Mouse (Mus musculus): ENCODE measurements around the gene Camta1.

Gene Camta1

DNA sequence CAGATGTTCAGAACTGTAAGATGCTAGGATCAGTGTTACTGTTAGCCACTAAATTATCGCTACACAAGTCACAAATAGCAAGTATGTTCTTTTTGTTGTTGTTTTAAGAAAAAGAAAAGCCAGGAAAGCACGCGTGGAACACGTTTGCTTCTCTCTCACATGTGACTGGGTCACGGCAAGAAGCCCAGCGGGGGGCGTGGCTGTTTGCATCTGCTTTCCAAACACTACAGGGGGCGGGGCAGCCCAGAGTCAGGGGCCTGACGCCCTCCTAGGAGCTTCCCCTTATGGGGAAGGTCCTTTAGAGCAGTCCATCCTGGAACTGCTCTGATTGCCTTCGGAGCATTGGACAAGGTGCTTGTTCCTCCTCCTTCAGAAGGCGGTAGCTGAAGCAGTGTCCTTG, 524.1 kb downstream of the Camta1 start:
- TF ChIP-seq GATA4 (IDR thresholded peaks at IDR 0.05; ENCODE audit: insufficient replicate concordance, low read length): no peak

DNA sequence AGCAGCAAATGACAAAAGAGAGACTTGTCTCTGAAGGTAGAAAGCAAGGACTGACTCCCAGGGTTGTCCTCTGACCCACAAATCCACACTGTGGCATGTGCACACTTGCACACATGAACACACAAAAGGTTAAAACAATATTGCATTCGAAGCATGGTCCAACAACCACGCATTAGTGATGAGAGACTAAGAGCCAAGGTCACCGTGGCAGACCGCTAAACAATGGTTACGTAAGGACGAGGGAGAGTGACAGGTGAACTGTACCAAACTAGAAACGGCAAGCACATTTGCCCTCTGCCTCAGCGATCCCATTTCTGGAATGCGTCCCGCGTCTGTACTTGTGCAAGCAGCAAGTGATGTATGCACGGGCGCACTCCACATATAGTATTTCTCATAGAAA, 525.3 kb downstream of the Camta1 start:
- TF ChIP-seq GATA4 (IDR thresholded peaks at IDR 0.05; ENCODE audit: insufficient replicate concordance, low read length): no peak

DNA sequence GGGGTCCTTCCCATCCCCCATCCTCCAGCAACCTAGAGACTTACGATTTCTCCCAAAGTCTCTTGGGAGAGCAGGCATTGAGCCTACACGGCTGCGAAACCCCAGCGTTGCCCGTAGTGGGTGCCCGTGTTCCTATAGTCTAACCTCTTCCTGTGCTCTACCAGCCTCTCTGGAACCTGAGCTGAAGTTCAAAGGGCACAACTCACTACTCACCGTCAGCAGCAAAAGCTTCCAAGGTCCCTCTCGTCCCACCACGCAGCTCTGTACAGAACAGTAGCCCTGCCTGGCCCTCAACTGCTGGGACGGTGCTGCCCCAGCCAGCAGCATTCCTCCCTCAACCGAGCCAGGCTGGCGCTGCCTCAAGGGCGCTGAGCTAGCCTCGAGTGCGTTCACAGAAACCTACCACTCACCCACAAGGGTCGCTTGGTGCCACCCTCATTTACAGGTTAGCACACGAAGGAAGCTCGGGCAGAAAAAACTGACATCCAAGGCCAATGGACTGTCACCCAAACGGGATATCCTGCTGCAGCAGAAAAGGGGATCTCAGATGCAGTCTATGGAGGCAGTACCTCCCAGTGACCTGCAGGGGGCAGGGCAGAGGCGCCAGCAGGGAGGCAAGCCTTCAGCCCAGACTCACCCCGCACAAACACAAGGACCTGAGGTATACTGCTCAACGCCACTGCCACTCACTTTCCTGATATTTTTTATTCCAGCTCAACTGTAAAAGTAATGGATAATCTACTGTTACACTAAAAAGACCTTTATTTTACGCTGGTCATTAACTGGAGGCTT, 526.5 kb downstream of the Camta1 start:
- no peak for TF ChIP-seq GATA4 (IDR thresholded peaks at IDR 0.05; ENCODE audit: insufficient replicate concordance, low read length)

DNA sequence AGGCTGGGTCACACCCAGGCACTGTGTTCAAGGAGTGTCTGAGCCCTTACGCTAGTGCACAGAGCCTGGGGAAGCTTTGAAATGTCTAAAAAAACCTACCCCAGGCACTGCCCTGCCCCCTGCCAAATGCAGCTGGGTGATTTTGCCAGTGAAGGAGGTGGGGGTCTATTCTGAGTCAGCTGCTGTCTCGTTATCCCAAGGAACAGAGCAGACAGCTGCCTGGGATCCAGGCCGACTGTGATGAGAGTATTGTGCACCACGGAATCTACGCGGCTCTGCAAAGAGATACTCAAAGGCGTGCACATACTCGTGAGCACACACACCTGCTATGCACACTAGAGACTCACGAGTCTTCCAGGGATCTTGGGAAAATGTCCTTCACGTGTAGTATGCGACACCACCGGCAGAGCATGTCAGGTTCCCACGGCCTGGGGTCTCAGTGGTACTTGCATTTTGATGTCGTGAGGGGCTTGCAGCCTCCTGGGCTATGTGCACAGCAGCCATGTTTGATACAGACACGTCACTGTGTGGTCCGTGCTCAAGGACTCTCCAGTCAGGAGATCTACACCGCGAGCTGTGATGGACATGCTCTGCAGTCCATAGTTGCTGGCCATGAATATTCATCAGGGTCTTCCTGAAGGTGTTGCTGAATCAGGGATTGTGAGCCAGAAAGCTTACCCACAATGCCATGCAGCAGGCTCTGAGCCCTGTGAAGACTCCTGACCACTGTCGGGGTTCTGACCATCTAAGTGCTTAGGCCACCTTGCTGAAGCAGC, 529.4 kb downstream of the Camta1 start:
- TF ChIP-seq GATA4 (IDR thresholded peaks at IDR 0.05; ENCODE audit: insufficient replicate concordance, low read length): no peak

DNA sequence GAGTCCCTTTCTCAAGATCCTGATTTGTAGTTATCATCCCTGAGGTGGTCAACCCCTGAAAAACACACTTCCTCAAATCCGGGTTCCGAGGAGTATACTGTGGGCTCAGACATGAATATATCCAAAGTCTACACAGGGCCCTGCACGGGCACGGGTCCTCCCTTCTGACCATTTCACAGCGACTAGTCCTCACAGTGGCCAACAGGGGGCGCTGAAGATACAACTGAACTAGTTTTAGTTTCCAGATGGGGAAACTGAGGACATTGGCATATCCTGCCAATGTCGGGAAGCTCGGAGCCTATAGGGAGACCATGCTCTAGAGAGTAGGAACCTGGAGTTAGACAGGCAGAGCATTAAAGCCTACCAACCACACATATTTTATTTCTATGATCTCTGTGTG, 530.7 kb downstream of the Camta1 start:
- TF ChIP-seq GATA4 (IDR thresholded peaks at IDR 0.05; ENCODE audit: insufficient replicate concordance, low read length): no peak

DNA sequence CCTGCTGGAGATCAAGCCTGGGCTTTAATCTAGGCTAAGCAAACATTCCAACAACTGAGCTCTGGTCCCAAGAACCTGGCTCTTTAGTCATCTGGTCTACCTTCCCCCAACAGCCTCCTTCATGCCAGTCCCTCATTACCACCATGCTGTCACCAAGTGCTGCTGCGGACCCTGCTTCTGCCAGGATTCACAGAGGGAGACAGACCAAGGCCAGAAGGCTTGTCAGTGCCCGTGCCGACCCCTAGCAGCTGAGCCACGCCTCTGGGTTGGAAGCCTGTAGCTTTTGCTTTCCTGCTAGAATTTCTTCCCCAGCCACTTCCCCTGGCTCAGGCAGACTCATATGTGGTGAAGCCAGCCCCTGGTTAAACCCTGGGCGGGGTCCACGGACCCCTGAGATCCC, 533.6 kb downstream of the Camta1 start:
- TF ChIP-seq GATA4 (IDR thresholded peaks at IDR 0.05; ENCODE audit: insufficient replicate concordance, low read length): no peak

DNA sequence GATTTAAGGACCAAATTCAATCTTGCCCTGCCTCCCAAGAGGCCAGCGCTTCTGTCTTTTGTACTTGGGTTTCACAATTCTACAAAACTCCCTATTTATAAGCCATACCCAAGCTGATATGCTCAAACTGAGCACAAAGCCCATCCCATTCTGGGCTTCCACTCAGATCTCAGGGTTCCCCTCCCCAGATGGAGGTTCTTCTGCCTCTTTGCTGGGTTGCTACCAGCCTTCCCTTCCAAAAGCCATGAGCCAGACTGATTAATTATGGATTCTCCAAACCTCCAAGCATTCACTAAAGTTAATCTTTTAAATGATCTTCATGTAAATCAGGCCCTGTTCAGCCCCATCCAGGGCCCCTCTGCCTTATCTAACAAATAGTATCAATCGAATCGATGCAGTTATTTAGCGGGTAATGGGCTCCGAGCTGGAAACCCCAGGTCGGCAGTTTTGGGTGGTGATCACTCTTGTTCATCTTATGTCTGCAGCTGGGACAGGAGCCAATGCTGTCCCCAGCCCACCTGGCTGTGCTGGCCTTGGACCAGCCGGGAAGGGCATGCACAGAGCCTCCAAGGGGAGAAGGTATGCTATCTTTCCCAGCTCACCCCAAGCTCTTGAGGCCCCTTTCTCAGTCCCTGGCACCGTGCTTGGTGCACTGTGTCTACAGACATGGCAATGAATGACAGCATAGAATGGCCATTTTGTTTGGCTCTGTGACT, 534.5 kb downstream of the Camta1 start:
- TF ChIP-seq GATA4 (IDR thresholded peaks at IDR 0.05; ENCODE audit: insufficient replicate concordance, low read length): no peak

DNA sequence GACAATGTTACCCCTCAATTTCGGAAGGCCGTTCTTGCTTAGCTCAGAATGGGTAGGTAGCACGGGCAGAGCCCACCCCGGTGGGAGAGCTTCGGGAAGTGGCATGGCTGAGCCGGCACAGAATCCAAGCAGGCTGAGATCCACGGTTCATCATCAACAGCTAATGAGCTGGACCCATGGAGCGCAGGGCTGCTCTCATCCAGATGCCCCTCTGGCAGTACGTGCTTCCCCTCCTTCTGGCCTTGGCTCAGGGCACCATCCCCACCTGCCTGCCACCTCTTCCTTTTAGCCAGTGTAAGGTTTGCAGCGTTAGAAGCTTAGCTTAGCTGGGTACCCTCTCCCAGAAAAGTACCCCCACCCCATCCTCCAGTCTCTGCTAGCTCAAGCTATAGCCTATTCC, 545.2 kb downstream of the Camta1 start:
- TF ChIP-seq GATA4 (IDR thresholded peaks at IDR 0.05; ENCODE audit: insufficient replicate concordance, low read length): no peak

DNA sequence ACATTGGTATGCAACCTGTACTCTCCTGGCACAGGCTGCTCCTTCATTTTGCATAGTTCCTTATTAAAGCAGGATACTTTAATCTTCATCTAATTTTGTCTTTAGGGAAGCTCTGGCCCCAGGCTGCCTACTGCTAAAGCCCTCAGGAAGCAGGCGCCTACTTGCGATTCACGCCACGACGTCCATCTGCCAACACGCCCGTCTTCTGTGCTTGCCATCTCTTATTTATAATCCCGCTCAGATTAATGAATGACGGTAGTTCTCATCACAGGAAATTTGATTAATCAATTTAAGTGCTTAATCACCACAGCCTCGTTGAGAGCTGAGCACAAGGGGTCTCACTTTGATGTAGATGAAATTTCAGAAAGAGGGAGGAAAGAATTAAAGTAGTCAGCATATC, 546.0 kb downstream of the Camta1 start:
- TF ChIP-seq GATA4 (IDR thresholded peaks at IDR 0.05; ENCODE audit: insufficient replicate concordance, low read length): no peak

DNA sequence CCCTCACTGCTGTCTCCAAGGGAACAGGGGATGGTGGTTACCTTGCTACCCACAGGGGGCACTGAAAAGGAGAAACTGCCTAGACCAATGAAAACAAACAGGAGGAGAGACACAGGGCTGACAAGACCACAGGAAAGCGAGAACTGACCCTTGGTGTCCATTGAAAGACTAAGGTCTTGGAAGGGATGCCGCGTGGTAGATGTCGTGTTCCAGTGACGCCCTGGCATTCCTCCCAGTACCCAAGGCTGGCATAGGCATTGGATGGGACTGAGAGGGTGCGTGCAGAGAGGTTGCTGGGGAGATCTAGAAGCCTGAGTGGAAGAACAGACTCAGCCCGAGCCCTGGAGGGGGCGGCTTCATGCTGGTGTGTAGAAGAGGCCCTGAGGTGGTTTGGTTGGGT, 550.9 kb downstream of the Camta1 start:
- TF ChIP-seq GATA4 (IDR thresholded peaks at IDR 0.05; ENCODE audit: insufficient replicate concordance, low read length): no peak

DNA sequence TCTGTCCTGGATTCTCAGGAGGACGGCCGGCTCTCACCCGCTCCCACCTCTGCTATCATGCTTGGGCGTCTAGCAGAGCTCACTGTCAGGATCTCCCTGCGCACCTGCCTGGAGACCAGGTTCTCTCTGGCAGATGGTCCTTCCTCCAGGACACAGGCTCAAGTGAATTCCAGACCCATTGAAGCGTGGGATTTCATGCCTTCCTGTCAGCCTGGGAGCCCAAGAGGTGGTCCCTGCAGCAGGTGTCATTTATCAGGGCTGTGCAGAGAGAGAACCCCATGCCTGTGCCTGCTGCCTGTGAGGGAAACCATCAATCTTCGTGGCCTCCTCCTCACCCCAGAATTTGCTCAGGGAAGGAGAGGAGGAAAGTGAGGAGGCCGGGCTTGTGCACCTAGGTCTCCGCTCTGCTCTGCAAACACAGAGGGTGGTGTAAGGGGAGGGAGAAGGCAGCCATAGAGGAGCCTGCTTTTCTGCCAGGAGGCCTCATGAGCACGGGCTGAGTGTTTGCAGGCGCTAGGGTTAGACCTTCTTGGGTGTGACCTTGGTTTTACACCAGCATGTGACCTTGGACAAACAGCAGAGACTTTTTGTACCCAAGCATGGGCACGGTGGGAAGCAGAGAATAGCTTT, 551.5 kb downstream of the Camta1 start:
- no peak for TF ChIP-seq GATA4 (IDR thresholded peaks at IDR 0.05; ENCODE audit: insufficient replicate concordance, low read length)

DNA sequence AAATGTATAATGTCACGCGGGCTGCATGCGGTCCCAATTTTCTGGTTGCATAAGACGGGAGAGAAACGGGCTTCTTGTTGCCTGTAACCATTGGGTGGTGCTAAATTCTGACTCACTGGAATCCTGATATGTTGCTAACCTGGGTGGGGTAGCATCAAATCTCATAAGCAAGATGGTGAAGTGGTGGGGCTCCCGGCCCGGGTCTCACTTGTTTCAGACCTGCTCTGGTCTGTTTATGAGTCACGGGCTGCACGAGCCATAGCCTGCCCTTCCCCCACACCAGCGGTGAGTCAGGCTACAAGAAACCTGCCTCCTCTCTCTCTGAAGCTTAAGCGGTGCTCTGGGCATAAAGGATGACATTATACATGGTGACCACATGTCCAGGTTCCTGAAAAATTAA, 554.8 kb downstream of the Camta1 start:
- no peak for TF ChIP-seq GATA4 (IDR thresholded peaks at IDR 0.05; ENCODE audit: insufficient replicate concordance, low read length)

DNA sequence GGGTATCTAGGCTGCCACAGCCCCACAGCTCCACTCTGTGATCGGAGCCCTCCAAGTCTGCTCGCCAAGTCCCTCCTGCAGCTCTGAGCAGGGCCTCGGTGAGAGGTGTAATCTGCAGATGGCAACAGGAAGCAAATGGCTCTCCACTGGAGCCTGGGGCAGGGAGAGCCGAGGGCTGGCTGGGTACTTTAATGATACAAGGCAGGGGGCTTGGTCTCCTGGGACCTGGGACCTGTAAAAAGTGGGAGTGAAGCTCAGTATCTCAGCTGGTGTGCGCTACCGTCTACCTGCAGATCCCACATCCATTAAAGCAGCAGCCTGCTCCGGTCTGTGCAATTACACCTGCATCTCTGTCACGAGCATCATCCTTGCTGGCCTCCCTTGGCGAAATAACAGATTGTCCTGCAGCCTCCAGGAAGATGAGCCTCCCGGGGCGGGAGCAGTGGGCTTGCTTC, 555.3 kb downstream of the Camta1 start:
- no peak for TF ChIP-seq GATA4 (IDR thresholded peaks at IDR 0.05; ENCODE audit: insufficient replicate concordance, low read length)

DNA sequence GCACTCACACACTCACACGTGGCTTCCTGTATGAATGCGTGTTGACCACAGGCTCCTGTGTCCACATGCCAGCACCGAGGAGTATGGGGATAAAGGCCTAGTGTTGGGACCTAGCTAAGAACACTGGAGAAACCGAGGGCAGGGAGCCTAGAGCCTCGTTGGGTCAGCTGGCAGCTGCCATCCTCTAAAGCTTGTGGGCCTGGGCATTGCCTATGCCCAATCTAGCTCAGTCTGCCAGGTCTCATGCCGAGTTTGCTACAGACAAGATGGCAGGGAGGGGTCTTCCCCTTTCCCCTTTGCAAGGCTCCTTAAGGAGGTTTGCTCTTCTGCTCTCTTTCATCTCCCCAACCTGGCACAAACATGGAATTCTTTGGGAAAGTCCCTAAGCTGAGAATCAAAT, 555.9 kb downstream of the Camta1 start:
- TF ChIP-seq GATA4 (IDR thresholded peaks at IDR 0.05; ENCODE audit: insufficient replicate concordance, low read length): no peak

DNA sequence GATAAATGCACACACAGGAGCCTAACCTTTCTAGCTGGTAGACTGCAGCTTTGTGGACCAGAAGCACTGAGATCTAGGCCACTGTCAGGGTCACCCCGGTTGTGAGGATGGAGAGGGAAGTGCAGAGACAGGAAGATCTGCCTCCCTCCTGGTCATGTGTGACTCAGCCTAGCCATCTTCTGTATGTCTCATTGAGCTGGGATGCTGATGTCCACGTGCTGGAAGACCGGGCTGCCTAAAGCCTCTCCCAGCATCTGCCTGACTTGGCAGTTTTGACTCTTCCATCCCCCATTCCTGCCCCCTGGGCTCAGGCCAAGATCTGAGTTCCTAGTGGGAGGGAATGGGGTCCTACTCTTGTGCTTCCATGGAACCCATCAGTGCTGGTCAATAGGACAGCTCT, 557.7 kb downstream of the Camta1 start:
- TF ChIP-seq GATA4 (IDR thresholded peaks at IDR 0.05; ENCODE audit: insufficient replicate concordance, low read length): no peak
